Mouse (Mus musculus): ENCODE results near the gene Tmsb15b2. TPM values are rescaled to one million over a fixed set of nuclear protein-coding genes. Genes with fewer than 3 reads are reported as not detected.

Tmsb15b2 gene
- total RNA-seq, 4 experiments from 2014 or later, result 2.6 to 9.3 (median 6.9) TPM

Other genes starting within 250 kb of the Tmsb15b2 start
- 100 to 1,000 TPM; 141 to 157 (median 149) TPM for gene Morf4l2, start 231.8 kb downstream of the Tmsb15b2 start, total RNA-seq (2022)
- not detected for gene Glra4, start 195.4 kb downstream of the Tmsb15b2 start, total RNA-seq (2022)
- 1 to 10 TPM; 1.5 to 3.2 (median 2.0) TPM for gene Plp1, start 152.8 kb downstream of the Tmsb15b2 start, total RNA-seq (2022)
- gene Rab9b, start 106.7 kb downstream of the Tmsb15b2 start, total RNA-seq (2022), result not detected
- gene H2bfm, start 48.2 kb downstream of the Tmsb15b2 start, total RNA-seq (2022), result not detected
- 1 to 10 TPM in 1 of 4 experiments, under 1 TPM in 1, not detected in 2; 0.65 to 1.1 TPM for gene Tmsb15l, start 1.4 kb upstream of the Tmsb15b2 start, total RNA-seq (2022)
- 1 to 10 TPM; 1.0 to 7.0 (median 2.3) TPM for gene Tmsb15b1, start 1.4 kb upstream of the Tmsb15b2 start, total RNA-seq (2022)
- not detected for gene Zcchc18, start 17.7 kb upstream of the Tmsb15b2 start, total RNA-seq (2022)
- gene Slc25a53, start 62.8 kb upstream of the Tmsb15b2 start, total RNA-seq (2022), result 1 to 10 TPM in 3 of 4 experiments, under 1 TPM in 1; 0.97 to 4.0 (median 2.2) TPM
- 1 to 10 TPM; 4.3 to 5.9 (median 5.1) TPM for gene Fam199x, start 74.1 kb upstream of the Tmsb15b2 start, total RNA-seq (2022)
- not detected for gene Esx1, start 146.6 kb upstream of the Tmsb15b2 start, total RNA-seq (2022)

Data from gastrocnemius, adult 8-10 months (tissue).